Mouse (Mus musculus): ENCODE data around the gene Ankrd13a.
A peak's percentile ranks its signal among the peaks of the same experiment; 100 is the strongest.

Ankrd13a gene

DNA sequence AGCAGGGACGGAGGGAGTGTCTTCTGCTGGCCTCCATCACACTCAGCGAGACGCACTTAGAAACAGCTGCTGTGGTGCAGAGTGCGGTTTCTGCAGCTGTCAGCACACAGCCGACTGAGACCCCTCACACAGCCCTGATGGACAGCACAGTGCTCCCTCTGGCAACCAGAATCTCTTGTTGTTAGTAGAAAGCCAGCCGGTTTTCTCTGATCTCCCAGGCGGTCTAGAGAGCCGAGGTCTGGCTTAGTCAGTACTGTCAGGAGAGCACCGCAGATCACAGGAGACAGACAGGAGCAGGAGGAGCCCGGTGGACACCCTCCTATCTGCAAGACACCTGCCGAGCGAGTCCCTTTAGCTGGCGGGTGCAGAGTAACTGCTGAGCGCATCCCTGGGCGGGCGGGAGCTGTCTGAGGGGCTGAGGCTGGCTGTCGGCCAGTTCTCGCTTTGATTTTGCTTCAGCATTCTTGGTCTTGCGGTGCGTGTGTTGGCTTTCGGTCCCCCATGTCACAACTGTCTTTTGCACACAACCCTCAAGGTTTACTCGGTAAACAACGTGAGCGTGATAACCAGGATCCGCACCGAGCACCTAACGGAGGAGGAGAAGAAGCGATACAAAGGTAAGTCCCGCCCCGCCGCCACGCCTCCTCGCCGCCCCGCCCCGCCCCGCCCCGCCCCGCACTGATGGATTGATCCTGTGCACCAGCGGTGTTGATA, 22.0 kb downstream of the Ankrd13a start:
- peak; percentile 43 to 68 for DNase-seq (ENCODE audit: inconsistent age in 2 of 2, low spot score in 1 of 2)

DNA sequence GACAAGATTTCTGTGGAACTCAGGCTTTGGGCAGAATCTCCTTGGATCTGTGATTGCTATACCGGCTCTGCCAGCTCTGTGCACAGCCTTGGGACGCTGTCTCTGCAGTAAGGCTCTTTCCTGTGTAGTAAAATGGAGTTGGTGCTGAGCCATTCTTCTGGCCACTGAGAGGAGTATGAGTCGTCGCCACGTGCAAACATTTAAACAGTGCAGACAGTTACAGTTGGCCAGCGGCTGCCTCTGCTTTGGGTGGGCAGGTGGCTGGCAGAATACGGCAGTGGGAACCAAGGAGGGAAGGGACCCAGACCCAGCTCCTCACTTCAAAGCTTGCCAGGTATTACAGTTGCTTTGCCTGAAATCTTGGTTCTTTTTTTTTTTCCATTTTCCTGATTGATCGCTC, 22.8 kb downstream of the Ankrd13a start:
- DNase-seq (ENCODE audit: inconsistent age in 2 of 2, low spot score in 1 of 2), result no peak

DNA sequence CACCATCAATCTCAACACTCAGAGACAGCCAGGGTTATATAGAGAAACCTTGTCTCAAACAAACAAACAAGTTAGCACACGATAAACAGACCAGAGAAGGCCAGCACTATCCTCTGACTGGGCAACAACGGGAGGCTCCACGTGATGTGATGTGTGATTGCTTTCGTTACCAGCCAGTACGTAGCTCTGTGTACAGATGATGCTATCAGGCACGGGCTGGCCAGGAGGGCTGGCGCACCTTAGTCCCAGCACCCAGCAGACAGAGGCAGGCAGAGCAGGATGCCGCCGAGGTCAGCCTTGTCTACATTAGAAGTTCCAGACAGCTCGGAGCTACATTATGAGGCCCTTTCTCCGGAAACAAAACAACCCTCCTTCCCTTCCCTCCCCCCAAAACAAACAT, 25.4 kb downstream of the Ankrd13a start:
- DNase-seq (ENCODE audit: inconsistent age in 2 of 2, low spot score in 1 of 2), result no peak

DNA sequence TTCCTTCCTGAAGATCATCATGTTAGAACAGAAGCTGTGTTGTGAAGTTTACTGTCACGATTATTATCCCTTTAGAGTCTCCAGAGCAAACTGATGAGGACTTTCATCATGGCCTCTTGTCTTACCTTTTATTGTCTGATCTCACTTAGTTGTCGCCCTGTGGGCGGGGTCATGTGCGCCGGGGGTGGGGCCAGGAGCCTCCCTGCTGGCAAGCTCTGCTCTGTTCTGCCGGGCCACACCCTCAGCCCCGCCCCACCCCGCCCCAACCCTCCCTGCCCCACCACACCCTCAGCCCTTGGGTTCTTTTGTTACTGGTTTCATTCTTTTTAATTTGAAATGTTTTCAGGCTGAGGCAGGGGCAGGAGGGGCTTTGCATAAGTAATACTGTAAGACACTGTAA, 26.6 kb downstream of the Ankrd13a start:
- peak in 1 of 2 experiments; percentile 55 for DNase-seq (ENCODE audit: inconsistent age in 2 of 2, low spot score in 1 of 2)

DNA sequence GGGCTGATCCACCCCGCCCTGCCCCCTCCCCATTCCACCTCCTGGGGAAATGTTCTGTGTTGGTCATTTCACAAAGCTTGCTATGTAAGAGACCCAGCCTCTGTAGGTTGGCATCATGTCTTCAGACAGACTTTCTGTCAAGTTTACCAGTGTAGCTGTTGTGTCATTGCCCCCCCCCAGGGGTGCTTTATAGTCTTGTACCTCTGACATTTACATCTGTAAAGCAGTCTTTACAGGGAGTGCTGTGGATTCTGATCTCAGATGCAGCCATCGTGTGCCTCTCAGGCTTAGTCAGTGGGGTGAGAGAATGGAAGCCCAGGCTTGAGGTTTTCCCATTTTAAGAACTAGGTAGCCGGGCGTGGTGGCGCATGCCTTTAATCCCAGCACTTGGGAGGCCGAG, 27.4 kb downstream of the Ankrd13a start:
- DNase-seq (ENCODE audit: inconsistent age in 2 of 2, low spot score in 1 of 2), result no peak

DNA sequence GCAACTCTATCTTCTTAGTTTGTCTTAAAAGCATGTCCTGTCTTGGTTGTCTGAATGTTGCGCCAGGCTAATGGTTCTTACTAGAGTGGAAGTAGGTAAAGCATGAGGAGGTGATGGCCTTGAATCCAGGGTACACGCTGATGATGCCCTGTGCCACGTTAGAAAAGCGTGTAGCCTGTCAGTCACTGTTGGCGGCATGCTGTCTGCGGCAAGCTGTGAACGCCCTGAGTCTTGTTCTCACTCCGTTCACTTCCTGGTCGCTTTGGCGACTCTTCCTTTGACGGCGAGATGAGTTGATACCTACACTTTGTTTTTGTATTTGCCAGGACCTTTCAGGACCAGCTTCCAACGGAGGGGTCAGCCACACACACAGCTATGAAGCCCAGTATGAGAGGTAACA, 28.8 kb downstream of the Ankrd13a start:
- DNase-seq (ENCODE audit: inconsistent age in 2 of 2, low spot score in 1 of 2), result no peak

DNA sequence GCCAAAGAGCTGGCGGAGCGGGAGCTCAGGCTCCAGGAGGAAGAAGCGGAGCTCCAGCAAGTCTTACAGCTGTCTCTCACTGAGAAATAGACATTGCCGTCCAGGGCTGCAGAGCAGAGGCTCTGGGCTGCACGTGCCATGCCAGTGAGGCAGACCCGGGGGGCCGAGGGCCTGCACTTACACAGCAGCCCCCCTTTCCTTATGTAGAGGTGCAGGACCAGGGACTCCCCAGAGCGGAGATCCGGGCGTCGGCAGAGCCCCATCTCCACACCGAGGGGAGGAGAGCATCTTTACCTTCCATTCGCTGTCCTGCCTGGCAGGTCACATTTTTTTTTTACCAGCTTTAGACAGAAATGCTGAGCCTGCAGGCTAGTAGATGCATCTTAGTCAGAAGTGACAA, 29.9 kb downstream of the Ankrd13a start:
- no peak for DNase-seq (ENCODE audit: inconsistent age in 2 of 2, low spot score in 1 of 2)

DNA sequence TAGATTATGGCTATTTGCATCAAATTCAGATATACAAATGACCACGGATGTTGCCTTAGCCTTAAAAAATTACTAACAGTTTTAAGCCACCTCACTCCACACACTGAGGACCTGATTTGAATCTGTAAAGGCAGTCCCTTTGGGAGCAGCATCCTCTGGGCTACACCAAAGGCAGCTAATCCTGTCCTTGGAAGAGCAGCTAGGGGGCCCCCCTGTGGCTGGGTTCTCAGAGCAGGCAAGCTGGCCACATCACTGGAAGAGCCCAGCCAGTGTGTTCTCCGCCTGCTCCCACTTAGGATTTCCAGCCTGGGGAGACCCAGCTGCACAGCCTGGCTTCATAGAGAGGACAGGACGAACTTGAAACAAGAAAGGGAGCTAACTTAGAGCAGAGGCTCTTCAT, 30.5 kb downstream of the Ankrd13a start:
- DNase-seq (ENCODE audit: inconsistent age in 2 of 2, low spot score in 1 of 2), result peak; percentile 72 to 80

DNA sequence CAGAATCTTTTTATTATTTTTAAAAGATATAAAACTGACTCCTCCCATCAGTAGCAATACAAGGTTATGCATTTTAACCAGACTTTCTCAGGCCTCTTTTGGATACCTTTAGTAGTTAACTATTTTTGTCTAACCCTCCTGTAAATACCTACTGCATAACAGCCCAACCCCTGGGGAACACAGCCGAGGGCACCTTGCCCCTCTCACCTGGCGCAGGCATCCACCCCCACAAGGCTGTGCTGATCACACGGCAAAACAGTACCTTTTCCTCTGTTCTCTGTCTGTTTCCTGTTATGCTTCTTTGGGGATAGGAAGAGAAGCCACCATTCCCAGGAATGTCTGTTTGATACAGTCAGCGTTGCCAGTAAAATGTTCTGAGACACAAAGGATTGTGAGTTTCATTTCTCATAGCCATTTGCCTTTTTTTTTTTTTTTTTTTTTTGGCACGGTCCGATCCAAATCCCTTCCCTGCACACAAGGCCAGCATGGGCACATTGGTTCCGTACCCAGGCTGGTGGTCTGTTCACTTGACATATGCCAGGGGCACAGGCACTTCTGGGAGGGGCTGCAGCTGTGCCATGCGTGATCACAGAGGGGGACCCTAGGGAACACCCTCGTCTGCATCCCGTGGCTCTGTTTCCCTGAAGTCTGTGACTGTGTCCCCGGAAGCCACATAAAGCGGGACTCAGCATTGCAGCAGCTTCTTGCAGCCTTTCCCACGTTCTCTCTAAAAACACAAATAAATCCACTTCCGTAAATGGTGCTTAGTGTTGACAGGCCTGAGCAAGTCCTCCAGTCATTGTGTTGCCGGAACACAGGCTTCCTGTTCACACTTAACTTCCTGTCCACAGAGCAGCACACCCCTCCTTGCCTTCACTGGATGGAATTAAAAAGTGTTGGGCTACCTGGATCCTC, 31.2 kb downstream of the Ankrd13a start:
- DNase-seq (ENCODE audit: inconsistent age in 2 of 2, low spot score in 1 of 2), result no peak

DNA sequence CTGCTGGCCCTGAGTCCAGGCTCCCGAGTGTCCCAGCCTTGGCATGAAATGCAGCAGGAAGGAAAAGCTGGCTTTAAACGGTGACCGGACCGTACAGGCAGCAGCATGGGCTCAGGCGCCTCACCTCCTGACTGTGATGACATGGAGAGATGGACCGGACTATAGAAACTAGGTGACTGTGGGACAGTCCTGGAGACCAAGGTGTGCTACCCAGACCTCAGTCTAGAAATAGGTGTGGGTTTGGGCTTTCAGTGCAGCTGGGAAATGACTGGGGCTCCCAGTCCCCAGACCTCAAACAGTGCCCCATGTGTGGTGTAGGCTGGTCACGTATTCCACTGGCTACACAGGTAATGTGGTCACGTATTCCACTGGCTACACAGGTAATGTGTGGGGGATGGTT, 32.2 kb downstream of the Ankrd13a start:
- no peak for DNase-seq (ENCODE audit: inconsistent age in 2 of 2, low spot score in 1 of 2)

DNA sequence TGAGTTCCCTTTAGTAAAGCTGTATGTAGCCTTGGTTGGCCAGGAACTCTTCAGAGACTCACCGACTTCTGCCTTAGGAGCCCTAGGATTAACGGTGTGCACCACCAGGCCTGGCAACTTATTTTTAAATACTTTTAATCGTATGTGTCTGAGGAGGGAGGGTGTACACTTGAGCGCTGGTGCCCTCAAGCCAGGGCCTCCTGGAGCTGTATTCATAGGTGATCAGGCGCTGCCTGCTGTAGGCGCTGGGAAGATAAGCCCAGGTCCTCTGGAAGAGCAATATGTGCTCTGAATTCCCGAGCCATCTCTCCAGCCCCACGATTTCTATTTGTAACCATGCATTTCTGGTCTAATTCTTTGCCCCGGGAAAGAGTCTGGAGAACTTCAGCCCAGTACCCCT, 32.6 kb downstream of the Ankrd13a start:
- DNase-seq (ENCODE audit: inconsistent age in 2 of 2, low spot score in 1 of 2), result no peak

DNA sequence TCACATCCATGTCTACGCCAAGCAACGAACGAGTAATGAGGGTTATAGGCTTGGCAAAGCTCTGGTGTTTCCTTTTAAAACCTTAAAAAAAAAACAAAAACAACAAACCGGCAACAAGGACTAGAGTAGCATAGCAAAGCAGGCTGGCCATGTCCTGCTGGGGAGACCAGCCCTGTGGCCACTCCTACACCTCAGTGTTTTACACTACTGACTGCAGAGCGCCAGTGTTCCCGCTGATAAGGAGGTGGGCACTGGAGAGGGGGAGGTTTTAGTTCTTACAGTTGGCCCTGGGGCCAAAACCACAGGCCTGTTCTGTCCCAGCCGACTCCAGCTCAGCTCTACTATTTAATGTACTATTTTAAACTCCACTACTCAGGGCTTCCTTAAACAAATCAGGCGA, 33.0 kb downstream of the Ankrd13a start:
- DNase-seq (ENCODE audit: inconsistent age in 2 of 2, low spot score in 1 of 2), result no peak

DNA sequence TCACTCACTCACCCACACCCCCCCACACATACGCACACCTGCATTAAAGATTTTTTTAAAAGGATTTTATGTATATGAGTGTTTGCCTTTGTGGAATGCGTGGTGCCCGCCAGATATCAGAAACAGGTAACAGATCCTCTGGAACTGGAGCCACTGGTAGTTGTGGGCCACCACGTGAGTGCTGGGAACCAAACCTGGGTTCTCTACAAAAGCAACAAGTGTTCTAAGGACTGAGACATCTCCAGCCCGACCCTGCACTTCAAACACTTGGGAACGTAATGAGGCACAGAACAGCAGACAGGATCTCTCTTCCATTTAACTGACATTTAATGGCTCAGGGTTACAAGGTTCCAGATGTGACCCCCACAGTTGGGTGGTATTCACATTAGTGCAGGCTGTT, 33.4 kb downstream of the Ankrd13a start:
- DNase-seq (ENCODE audit: inconsistent age in 2 of 2, low spot score in 1 of 2), result no peak

DNA sequence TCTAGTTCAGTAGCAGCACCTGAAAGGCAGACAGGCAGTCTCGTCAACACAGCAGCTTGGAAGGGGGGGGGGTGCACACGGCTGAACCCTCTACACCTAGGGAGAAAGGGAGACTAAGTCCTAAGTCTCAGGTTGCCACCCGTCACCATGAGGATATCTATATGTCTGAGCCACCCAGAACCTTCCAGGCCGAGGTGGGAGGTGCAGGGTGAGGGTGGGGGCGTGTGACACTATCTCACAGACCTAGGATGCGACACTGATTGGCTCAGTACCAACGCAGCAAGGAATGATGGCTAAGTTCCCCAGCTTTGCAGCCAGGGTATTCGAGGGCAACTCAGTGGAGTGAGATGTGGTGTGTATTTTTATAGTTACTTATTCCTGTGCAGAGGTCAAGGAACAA, 33.9 kb downstream of the Ankrd13a start:
- no peak for DNase-seq (ENCODE audit: inconsistent age in 2 of 2, low spot score in 1 of 2)

DNA sequence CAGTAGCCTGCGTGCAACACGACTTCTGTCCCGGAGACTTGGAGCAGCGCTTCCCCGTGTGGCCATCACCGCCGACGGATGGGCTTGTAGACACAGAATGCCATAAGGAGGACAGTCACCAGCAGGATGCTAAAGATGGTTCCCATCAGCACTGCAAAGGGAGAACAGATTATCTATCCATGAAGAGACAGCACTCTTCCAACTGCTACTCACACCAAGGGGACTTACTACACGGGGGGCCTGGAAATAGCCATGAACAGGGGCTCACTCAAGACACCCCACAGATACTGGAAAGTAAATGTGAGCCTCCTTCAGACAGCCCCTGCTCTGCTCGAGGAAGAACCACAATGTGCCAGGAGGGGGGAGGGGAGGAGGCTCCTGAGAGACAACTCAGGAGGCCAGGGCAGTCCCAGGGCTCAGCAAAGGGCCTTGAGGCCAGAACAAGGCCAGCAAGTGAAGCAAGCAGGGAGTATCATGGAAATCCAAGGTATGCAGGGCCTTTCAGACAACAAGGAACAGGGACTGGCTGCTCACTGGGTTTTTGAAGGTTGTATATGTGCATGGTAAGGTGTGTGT, 34.8 kb downstream of the Ankrd13a start:
- peak; percentile 67 to 86 for DNase-seq (ENCODE audit: inconsistent age in 2 of 2, low spot score in 1 of 2)

DNA sequence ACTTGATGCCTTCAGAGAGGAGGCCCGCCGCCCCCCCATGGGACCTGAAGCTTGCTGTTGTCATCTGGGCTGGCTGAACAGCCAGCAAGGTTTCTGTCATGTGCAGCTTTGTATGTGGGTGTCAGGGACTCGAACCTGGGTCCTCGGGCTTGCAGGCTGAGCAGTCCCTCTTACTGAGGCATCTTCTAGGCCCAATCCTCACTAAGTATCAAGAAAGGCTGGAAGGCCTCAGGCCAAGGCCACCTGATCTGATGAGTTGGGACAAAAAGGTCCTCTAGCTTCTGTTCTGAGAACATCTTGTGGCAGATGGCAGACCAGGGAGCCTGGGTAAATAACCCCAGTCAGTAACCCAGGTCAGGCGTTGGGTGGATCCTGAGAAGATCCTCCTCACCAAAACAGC, 35.3 kb downstream of the Ankrd13a start:
- DNase-seq (ENCODE audit: inconsistent age in 2 of 2, low spot score in 1 of 2), result no peak

DNA sequence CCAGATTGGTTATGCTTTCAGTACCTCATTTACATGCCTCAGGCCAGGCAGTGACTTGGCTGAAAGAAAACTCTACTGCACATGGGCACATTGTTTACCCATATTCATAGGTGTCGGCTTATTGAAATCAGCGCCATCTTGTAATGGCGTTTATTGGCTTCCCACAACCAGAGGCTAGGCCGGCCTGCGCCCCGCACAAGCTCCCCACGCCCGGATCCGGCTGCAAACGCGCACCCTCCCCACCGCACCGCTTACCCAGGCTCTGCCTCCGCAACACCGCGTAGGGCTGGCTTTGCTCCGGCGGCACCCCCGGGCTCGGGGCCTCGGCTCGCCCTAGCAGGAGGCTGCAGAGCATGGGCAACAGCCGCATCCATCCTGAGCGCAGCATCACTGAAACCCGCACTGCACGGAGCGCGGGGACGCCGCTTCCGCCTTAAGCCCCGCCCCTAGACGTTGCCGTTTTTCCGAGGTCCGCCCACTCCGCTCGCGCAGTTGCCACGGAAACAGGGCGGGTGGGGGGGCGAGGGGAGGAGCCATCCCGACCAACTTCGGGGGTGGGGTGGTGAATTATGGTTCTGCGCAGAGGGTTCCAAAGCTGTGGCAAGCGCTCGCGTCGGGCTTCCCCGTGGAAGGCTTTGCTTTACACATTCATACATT, 39.2 kb downstream of the Ankrd13a start:
- peak; percentile 89 to 94 for DNase-seq (ENCODE audit: inconsistent age in 2 of 2, low spot score in 1 of 2)

DNA sequence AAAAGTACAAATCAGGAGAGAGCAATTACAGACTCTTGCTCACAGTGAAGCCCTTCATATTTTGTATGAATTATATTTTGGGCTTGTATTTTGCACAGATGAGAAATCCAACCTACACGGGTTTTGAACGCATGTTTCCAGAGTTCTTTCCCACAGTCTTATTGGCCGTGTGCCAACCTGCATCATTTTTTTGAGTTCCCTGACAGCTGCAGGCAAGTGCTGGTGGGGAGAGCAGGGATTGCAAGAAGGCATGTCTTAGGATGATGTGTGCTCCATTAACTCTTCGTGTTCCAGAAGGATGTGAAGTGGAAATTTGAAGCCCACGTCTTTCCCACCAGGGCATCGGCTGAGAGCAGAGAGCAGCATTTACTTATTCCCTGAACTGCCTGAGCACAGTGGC, 42.1 kb downstream of the Ankrd13a start:
- no peak for DNase-seq (ENCODE audit: inconsistent age in 2 of 2, low spot score in 1 of 2)

DNA sequence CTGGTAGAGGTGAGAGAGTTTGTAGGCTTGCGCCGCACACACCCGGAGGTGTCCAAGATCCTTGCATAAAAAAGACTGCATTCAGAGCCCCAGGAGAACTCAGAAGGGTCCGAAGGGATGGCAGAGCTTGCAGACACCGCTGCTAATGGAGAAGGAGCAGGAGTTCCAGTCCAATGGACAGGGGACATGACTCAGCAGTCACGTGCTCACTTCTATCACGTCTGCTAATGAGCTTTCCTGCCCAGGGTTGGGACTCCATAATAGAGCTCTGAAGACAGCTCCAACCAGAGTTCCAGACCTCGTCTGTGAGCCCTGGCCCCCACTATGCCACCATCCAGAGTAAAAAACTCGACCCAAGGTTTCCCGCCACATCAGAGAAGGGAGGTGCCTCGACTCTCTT, 43.6 kb downstream of the Ankrd13a start:
- no peak for DNase-seq (ENCODE audit: inconsistent age in 2 of 2, low spot score in 1 of 2)

DNA sequence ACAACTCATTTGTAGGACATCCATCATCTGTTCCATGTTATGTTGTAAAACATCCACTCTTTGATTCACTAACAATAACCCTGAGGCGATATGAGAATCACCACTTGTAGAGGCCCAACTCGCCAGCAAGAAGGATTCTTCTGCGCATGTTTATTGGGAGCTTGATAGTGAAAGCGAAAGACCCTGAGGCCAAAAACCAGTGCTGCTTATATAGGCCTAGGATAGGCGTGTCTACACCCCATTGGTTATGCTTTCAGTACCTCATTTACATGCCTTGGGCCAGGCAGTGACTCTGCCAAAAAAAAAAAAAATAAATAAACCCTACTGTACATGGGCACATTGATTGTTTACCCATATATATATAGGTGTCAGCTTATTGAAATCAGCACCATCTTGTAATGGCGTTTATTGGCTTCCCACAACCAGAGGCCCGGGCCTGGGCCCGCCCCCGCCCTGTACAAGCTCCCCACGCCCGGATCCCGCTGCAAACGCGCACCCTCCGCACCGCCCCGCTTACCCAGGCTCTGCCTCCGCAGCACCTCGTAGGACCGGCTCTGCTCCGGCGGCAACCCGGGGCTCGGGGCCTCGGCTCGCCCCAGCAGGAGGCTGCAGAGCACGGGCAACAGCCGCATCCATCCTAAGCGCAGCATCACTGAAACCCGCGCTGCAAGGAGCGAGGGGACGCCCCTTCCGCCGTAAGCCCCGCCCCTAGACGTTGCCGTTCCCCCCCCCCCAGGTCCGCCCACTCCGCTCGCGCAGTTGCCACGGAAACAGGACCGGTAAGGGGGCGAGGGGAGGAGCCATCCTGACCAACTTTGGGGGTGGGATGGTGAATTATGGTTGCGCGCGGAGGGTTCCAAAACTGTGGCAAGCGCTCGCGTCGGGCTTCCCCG, 48.6 kb downstream of the Ankrd13a start, which contains the start of gene 1500011B03Rik:
TSS of gene 1500011B03Rik (minus strand) at position 673 of the 893 bp plus-strand sequence.
- DNase-seq (ENCODE audit: inconsistent age in 2 of 2, low spot score in 1 of 2), result peak; percentile 71 to 88
